Mouse (Mus musculus) liver, postnatal 0 days (tissue): ENCODE data around the gene Leo1. TPM values are rescaled to one million over a fixed set of nuclear protein-coding genes. Genes with fewer than 3 reads are reported as not detected.
A peak's percentile ranks its signal among the peaks of the same experiment; 100 is the strongest.

ENCODE experiments used
- ATAC-seq: fragments of 200-750 bp; cut with Nextera tagmentation; 2 replicates; pipeline ENCODE4 v1.8.0; 2017; ENCODE audit warnings: mild to moderate bottlenecking, moderate library complexity
- DNase-seq: peaks from one replicate; pipeline ENCODE4 v3.0.0-alpha.2; 2016
- H3K27ac ChIP-seq: fragments of 300-500 bp; sonication (generic); 2 replicates; pipeline ENCODE4 v1.5.1; 2014; ENCODE audit warnings: antibody characterized with exemption, moderate library complexity, mild to moderate bottlenecking, low read depth
- H3K27me3 ChIP-seq: fragments of 300-500 bp; sonication (generic); 2 replicates; pipeline ENCODE4 v1.6.1; 2014; ENCODE audit warnings: low read length, control low read depth, mixed read lengths; ENCODE audit not compliant: insufficient read depth
- H3K36me3 ChIP-seq: fragments of 300-500 bp; sonication (generic); replicated peaks from 2 replicates; pipeline ENCODE4 v1.6.1; 2014; ENCODE audit warnings: mild to moderate bottlenecking, control low read depth, low read length, moderate library complexity, mixed read lengths; ENCODE audit not compliant: insufficient read depth
- H3K4me1 ChIP-seq: fragments of 300-500 bp; sonication (generic); 2 replicates; pipeline ENCODE4 v1.6.1; 2014; ENCODE audit warnings: antibody characterized with exemption, mild to moderate bottlenecking, control low read depth; ENCODE audit not compliant: insufficient read depth
- H3K4me2 ChIP-seq: fragments of 300-500 bp; sonication (generic); 2 replicates; pipeline ENCODE4 v1.6.1; 2014; ENCODE audit warnings: low read depth, mild to moderate bottlenecking, low read length, moderate library complexity, mixed read lengths
- H3K4me3 ChIP-seq: fragments of 300-500 bp; sonication (generic); 2 replicates; pipeline ENCODE4 v1.5.1; 2014; ENCODE audit warnings: low read depth, low read length
- H3K9ac ChIP-seq: fragments of 300-500 bp; sonication (generic); replicated peaks from 2 replicates; pipeline ENCODE4 v1.6.1; 2014; ENCODE audit warnings: mild to moderate bottlenecking, moderate library complexity
- H3K9me3 ChIP-seq: fragments of 300-500 bp; sonication (generic); 2 replicates; pipeline ENCODE4 v1.6.1; 2016; ENCODE audit warnings: mild to moderate bottlenecking, control low read depth, low read length, mixed read lengths
- CTCF ChIP-seq: sonication (generic); IDR thresholded peaks from 2 replicates; pipeline ENCODE4 v1.5.1; 2016; ENCODE audit warnings: antibody characterized with exemption, low read depth
- EP300 ChIP-seq: IDR thresholded peaks from 2 replicates; pipeline ENCODE4 v1.6.1; 2016; ENCODE audit warnings: antibody characterized with exemption, low read depth, mild to moderate bottlenecking
- WGBS: fragments of 180-500 bp; shearing (Covaris S2); extraction: QIAGEN DNeasy Blood & Tissue Kit; methylation state at CpG from one replicate; pipeline ENCODE4 v1.1.7; 2014; ENCODE audit not compliant: insufficient replicate concordance; 5-methylcytosine and 5-hydroxymethylcytosine counted together
- polyA plus RNA-seq: library from polyadenylated mRNA; unstranded; fragments of >200 nt; fragmentation: Nextera tagmentation; extraction: Ambion mirVana; gene quantifications from 2 replicates; pipeline ENCODE4 v1.2.1, GENCODE M21; 2015

Gene Leo1
- polyA plus RNA-seq, 1 experiment from 2014 or later, result 11.3 TPM

- H3K4me2 ChIP-seq, result no peak overlapping the region
- H3K27ac ChIP-seq, result no peak overlapping the region
- no peak for TF ChIP-seq EP300
- TF ChIP-seq CTCF, result no peak
- no peaks in the 10 kb centered on the region for H3K27me3 ChIP-seq
- DNase-seq (no peak), ATAC-seq (no peak)
- H3K9ac ChIP-seq, result no peak overlapping the region
- peaks cover 34% of the 10 kb centered on the region for H3K4me1 ChIP-seq
- H3K36me3 ChIP-seq, result no peaks in the 10 kb centered on the region
- 71% methylated on average over 3 of the region's 3 CpGs for WGBS
- H3K4me3 ChIP-seq, result no peak overlapping the region
- H3K9me3 ChIP-seq, result no peaks in the 10 kb centered on the region
These were observed 37.8 kb upstream of the Leo1 start for GRCm38 (mm10) chr9:75403520-75403919.

- no peak for ATAC-seq
- TF ChIP-seq EP300 (no peak), CTCF (no peak)
- Histone ChIP-seq H3K4me3 (no peak overlapping the region), H3K27ac (no peak overlapping the region), H3K9ac (no peak overlapping the region), H3K9me3 (no peaks in the 10 kb centered on the region), H3K4me2 (no peak overlapping the region), H3K27me3 (no peaks in the 10 kb centered on the region), H3K4me1 (peaks cover 39% of the 10 kb centered on the region), H3K36me3 (no peaks in the 10 kb centered on the region)
- DNase-seq, result no peak
- 80% methylated on average over 2 of the region's 2 CpGs for WGBS
These were observed 35.2 kb upstream of the Leo1 start for GRCm38 (mm10) chr9:75406121-75406520.

- WGBS, result 10% methylated on average over 10 of the region's 10 CpGs
- peak overlapping the region; percentile 91; the same call in 1 of the 2 replicates for H3K27ac ChIP-seq
- peak overlapping the region; percentile 68 for H3K4me3 ChIP-seq
- TF ChIP-seq CTCF, result no peak
- TF ChIP-seq EP300, result no peak
- peak; percentile 46 for DNase-seq
- H3K27me3 ChIP-seq, result no peaks in the 10 kb centered on the region
- peaks cover 34% of the 10 kb centered on the region for H3K4me1 ChIP-seq
- no peak overlapping the region for H3K9ac ChIP-seq
- no peaks in the 10 kb centered on the region for H3K36me3 ChIP-seq
- H3K9me3 ChIP-seq, result no peaks in the 10 kb centered on the region
- ATAC-seq, result no peak
- H3K4me2 ChIP-seq, result peak overlapping the region; percentile 86
These were observed 33.5 kb upstream of the Leo1 start for GRCm38 (mm10) chr9:75407803-75408202.

- DNase-seq, result no peak
These were observed 33.0 kb upstream of the Leo1 start for GRCm38 (mm10) chr9:75408204-75408826.

GRCm38 (mm10) chr9:75409031-75409851, 32.1 kb upstream of the Leo1 start:
- H3K4me3 ChIP-seq, result peak overlapping the region; percentile 68
- WGBS, result 3% methylated on average over 72 of the region's 90 CpGs
- peak overlapping the region; percentile 86 for H3K4me2 ChIP-seq
- H3K27me3 ChIP-seq, result no peaks in the 10 kb centered on the region
- H3K36me3 ChIP-seq, result no peaks in the 10 kb centered on the region
- H3K4me1 ChIP-seq, result peaks cover 34% of the 10 kb centered on the region
- ATAC-seq (peak; percentile 71), DNase-seq (peak; percentile 83)
- H3K9me3 ChIP-seq, result no peaks in the 10 kb centered on the region
- H3K9ac ChIP-seq, result peak overlapping the region; percentile 74
- no peak for TF ChIP-seq EP300
- TF ChIP-seq CTCF, result no peak
- H3K27ac ChIP-seq, result peak overlapping the region; percentile 91

More at GRCm38 (mm10) chr9:75408204-75408826, 33.0 kb upstream of the Leo1 start:
- Histone ChIP-seq H3K4me1 (peaks cover 34% of the 10 kb centered on the region), H3K4me2 (peak overlapping the region; percentile 86), H3K36me3 (no peaks in the 10 kb centered on the region), H3K27ac (peak overlapping the region; percentile 91), H3K9ac (peak overlapping the region; percentile 74), H3K9me3 (no peaks in the 10 kb centered on the region), H3K27me3 (no peaks in the 10 kb centered on the region), H3K4me3 (peak overlapping the region; percentile 68)
- no peak for ATAC-seq
- WGBS, result 5% methylated on average over 11 of the region's 11 CpGs
- TF ChIP-seq CTCF (no peak), EP300 (no peak)

- peak within 1 kb of the TSS; percentile 74 for H3K9ac ChIP-seq
- H3K4me2 ChIP-seq, result peak within 1 kb of the TSS; percentile 86
- peak within 1 kb of the TSS; percentile 68 for H3K4me3 ChIP-seq
- under 1% methylated on average over 50 of the region's 58 CpGs for WGBS
- H3K36me3 ChIP-seq, result no peaks in the 10 kb centered on the region
- ATAC-seq, result peak; percentile 91
- H3K4me1 ChIP-seq, result peaks cover 29% of the 10 kb centered on the region
- TF ChIP-seq CTCF (no peak), EP300 (no peak; the same call in 1 of the 2 replicates)
- no peaks in the 10 kb centered on the region for H3K9me3 ChIP-seq
- DNase-seq, result peak; percentile 98
- H3K27me3 ChIP-seq, result no peaks in the 10 kb centered on the region
- H3K27ac ChIP-seq, result peak within 1 kb of the TSS; percentile 91
These were observed 31.4 kb upstream of the Leo1 start, which contains the start of gene Mapk6 for GRCm38 (mm10) chr9:75409852-75410378. Mapk6 (minus strand) TSS chr9:75410005.
